Mouse (Mus musculus): ENCODE data around the gene Klk14.

- TF ChIP-seq CTCF (IDR thresholded peaks at IDR 0.05; ENCODE audit: borderline replicate concordance, control insufficient read depth, extremely low read depth, insufficient read depth, low read length, poor library complexity): no peak
- no peak for TF ChIP-seq POLR2A (IDR thresholded peaks at IDR 0.05; ENCODE audit: control insufficient read depth, extremely low read depth, insufficient read depth, low read length, poor library complexity)
Observed at GRCm38 (mm10) chr7:43672581-43673260, 17.5 kb upstream of the Klk14 start.

Measured in thymus, adult 2 months (tissue).